Mouse (Mus musculus) stomach, embryonic 14.5 days (tissue): ENCODE data around the gene Cpeb4. TPM values are rescaled to one million over a fixed set of nuclear protein-coding genes. Genes with fewer than 3 reads are reported as not detected.
"Not testable (repeated sequence)": the region's sequence is repeated elsewhere in the genome, so short reads cannot be mapped to it uniquely, and the experiment has no call there.

Experiments used
- ATAC-seq: fragments of 200-750 bp; cut with Nextera tagmentation; 2 replicates; pipeline ENCODE4 v1.8.0; 2017; ENCODE audit warnings: low read depth, moderate TSS enrichment; ENCODE audit not compliant: insufficient number of reproducible peaks, insufficient read depth, low FRiP score
- H3K27ac ChIP-seq: fragments of 300-500 bp; sonication (generic); 2 replicates; pipeline ENCODE4 v1.5.1; 2014; ENCODE audit warnings: mild to moderate bottlenecking, low read length, moderate library complexity, mixed read lengths
- H3K27me3 ChIP-seq: fragments of 300-500 bp; sonication (generic); 2 replicates; pipeline ENCODE4 v1.6.1; 2014; ENCODE audit warnings: low read length, control low read depth, mixed read lengths; ENCODE audit not compliant: control insufficient read depth, insufficient read depth
- H3K36me3 ChIP-seq: fragments of 300-500 bp; sonication (generic); 2 replicates; pipeline ENCODE4 v1.6.1; 2014; ENCODE audit warnings: mild to moderate bottlenecking, control low read depth, low read length, moderate library complexity, mixed read lengths; ENCODE audit not compliant: control insufficient read depth, insufficient read depth
- H3K4me1 ChIP-seq: fragments of 300-500 bp; sonication (generic); 2 replicates; pipeline ENCODE4 v1.6.1; 2014; ENCODE audit warnings: low read length, control low read depth, mixed read lengths; ENCODE audit not compliant: control insufficient read depth, insufficient read depth
- H3K4me2 ChIP-seq: fragments of 300-500 bp; sonication (generic); replicated peaks from 2 replicates; pipeline ENCODE4 v1.6.1; 2014; ENCODE audit warnings: low read depth, low read length, control low read depth
- H3K4me3 ChIP-seq: fragments of 300-500 bp; sonication (generic); 2 replicates; pipeline ENCODE4 v1.5.1; 2014; ENCODE audit warnings: low read depth, low read length, control low read depth
- H3K9ac ChIP-seq: fragments of 300-500 bp; sonication (generic); replicated peaks from 2 replicates; pipeline ENCODE4 v1.6.1; 2014; ENCODE audit warnings: low read depth, mild to moderate bottlenecking, control low read depth, low read length, moderate library complexity, mixed read lengths
- H3K9me3 ChIP-seq: fragments of 300-500 bp; sonication (generic); 2 replicates; pipeline ENCODE4 v1.6.1; 2016; ENCODE audit warnings: low read depth, low read length, control low read depth; ENCODE audit not compliant: control insufficient read depth
- WGBS: fragments of 180-500 bp; shearing (Covaris S2); extraction: QIAGEN DNeasy Blood & Tissue Kit; methylation state at CpG from one replicate; pipeline ENCODE4 v1.1.7; 2014; 5-methylcytosine and 5-hydroxymethylcytosine counted together
- polyA plus RNA-seq: library from polyadenylated mRNA; unstranded; fragments of >200 nt; fragmentation: Nextera tagmentation; extraction: Ambion mirVana; gene quantifications from 2 replicates; pipeline ENCODE4 v1.2.1, GENCODE M21; 2014

The Cpeb4 gene
- polyA plus RNA-seq, 1 experiment from 2014 or later = 4.9 TPM

- H3K36me3 ChIP-seq = no peaks in the 10 kb centered on the region
- no peak overlapping the region for H3K27ac ChIP-seq
- H3K4me2 ChIP-seq = no peak overlapping the region
- no peaks in the 10 kb centered on the region for H3K27me3 ChIP-seq
- WGBS = 85% methylated on average over 7 of the region's 7 CpGs
- no peak overlapping the region for H3K4me3 ChIP-seq
- H3K9ac ChIP-seq = no peak overlapping the region
- no peaks in the 10 kb centered on the region for H3K4me1 ChIP-seq
- no peaks in the 10 kb centered on the region for H3K9me3 ChIP-seq
- ATAC-seq = no peak
Observed at GRCm38 (mm10) chr11:31981830-31982229, 109.8 kb downstream of the Cpeb4 start.

- not testable (repeated sequence) for H3K4me1 ChIP-seq, H3K27me3 ChIP-seq, H3K4me3 ChIP-seq, ATAC-seq, H3K9ac ChIP-seq, H3K36me3 ChIP-seq, H3K4me2 ChIP-seq, H3K9me3 ChIP-seq, H3K27ac ChIP-seq
- 85% methylated on average over 13 of the region's 13 CpGs for WGBS
Observed at GRCm38 (mm10) chr11:31982247-31982943, 110.4 kb downstream of the Cpeb4 start.

DNA sequence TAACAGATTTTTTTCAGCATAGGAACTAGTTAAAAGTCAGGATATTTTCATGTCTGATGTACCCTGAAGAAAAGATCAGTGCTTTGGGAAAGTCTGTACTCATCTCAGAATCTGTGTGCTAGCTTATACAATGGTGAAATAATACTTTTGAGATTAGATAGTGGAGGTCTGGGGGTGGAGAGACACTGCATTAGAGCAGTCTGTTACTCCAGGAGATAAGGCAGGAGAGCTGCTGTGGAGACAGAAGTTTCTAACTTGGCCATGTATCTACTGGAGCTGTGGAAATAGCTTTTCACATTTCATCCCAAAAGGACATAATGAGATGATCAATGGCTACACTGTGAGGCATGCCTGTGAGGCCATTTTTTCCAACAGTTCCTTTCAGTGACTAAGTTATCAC lies 111.2 kb downstream of the Cpeb4 start:
- H3K27me3 ChIP-seq = no peaks in the 10 kb centered on the region
- no peak for ATAC-seq
- H3K9ac ChIP-seq = no peak overlapping the region
- no peaks in the 10 kb centered on the region for H3K9me3 ChIP-seq
- no peak overlapping the region for H3K4me3 ChIP-seq
- H3K4me2 ChIP-seq = no peak overlapping the region
- H3K36me3 ChIP-seq = no peaks in the 10 kb centered on the region
- no peaks in the 10 kb centered on the region for H3K4me1 ChIP-seq
- H3K27ac ChIP-seq = no peak overlapping the region

- no peak overlapping the region for H3K4me2 ChIP-seq
- no peaks in the 10 kb centered on the region for H3K4me1 ChIP-seq
- H3K36me3 ChIP-seq = no peaks in the 10 kb centered on the region
- no peaks in the 10 kb centered on the region for H3K9me3 ChIP-seq
- no peak overlapping the region for H3K27ac ChIP-seq
- H3K27me3 ChIP-seq = no peaks in the 10 kb centered on the region
- no peak overlapping the region for H3K9ac ChIP-seq
- WGBS = 68% methylated on average over 2 of the region's 2 CpGs
- no peak for ATAC-seq
- H3K4me3 ChIP-seq = no peak overlapping the region
Observed at GRCm38 (mm10) chr11:31984786-31985185, 112.8 kb downstream of the Cpeb4 start.

Other genes with a start within 250 kb of the Cpeb4 start
- 92.3 and 100 TPM in 2 replicates for gene Bod1, start 200.3 kb upstream of the Cpeb4 start, polyA plus RNA-seq
- 0.12 and 0.17 TPM in 2 replicates for gene 4930524B15Rik, start 93.4 kb downstream of the Cpeb4 start, polyA plus RNA-seq
- gene Nsg2, start 128.3 kb downstream of the Cpeb4 start, polyA plus RNA-seq = 2.6 and 2.7 TPM in 2 replicates